Mouse (Mus musculus) forebrain, postnatal 0 days (tissue): ENCODE measurements around the gene C8g. TPM values are rescaled to one million over a fixed set of nuclear protein-coding genes. Genes with fewer than 3 reads are reported as not detected.

Experiments used
- ATAC-seq: fragments of 200-750 bp; cut with Nextera tagmentation; 2 replicates; pipeline ENCODE4 v1.8.0; 2017; ENCODE audit warnings: mild to moderate bottlenecking, moderate library complexity
- DNase-seq: peaks from one replicate; pipeline ENCODE4 v3.0.0-alpha.2; 2015
- H3K27ac ChIP-seq: fragments of 300-500 bp; sonication (generic); 2 replicates; pipeline ENCODE4 v1.5.1; 2014; ENCODE audit warnings: low read depth, mild to moderate bottlenecking, antibody characterized with exemption, low read length, moderate library complexity, mixed read lengths
- H3K27me3 ChIP-seq: fragments of 300-500 bp; sonication (generic); 2 replicates; pipeline ENCODE4 v1.6.1; 2014; ENCODE audit warnings: mild to moderate bottlenecking, low read length, mixed read lengths; ENCODE audit not compliant: insufficient read depth
- H3K36me3 ChIP-seq: fragments of 300-500 bp; sonication (generic); 2 replicates; pipeline ENCODE4 v1.6.1; 2014; ENCODE audit warnings: mild to moderate bottlenecking, moderate library complexity; ENCODE audit not compliant: insufficient read depth
- H3K4me1 ChIP-seq: fragments of 300-500 bp; sonication (generic); 2 replicates; pipeline ENCODE4 v1.6.1; 2014; ENCODE audit warnings: antibody characterized with exemption; ENCODE audit not compliant: insufficient read depth
- H3K4me2 ChIP-seq: fragments of 300-500 bp; sonication (generic); 2 replicates; pipeline ENCODE4 v1.6.1; 2014; ENCODE audit warnings: low read depth, mild to moderate bottlenecking, moderate library complexity
- H3K4me3 ChIP-seq: fragments of 300-500 bp; sonication (generic); 2 replicates; pipeline ENCODE4 v1.5.1; 2014; ENCODE audit warnings: low read depth, low read length, mixed read lengths
- H3K9ac ChIP-seq: fragments of 300-500 bp; sonication (generic); 2 replicates; pipeline ENCODE4 v1.6.1; 2014; ENCODE audit warnings: mild to moderate bottlenecking
- H3K9me3 ChIP-seq: fragments of 300-500 bp; sonication (generic); 2 replicates; pipeline ENCODE4 v1.6.1; 2016; ENCODE audit warnings: low read length
- CTCF ChIP-seq: sonication (generic); IDR thresholded peaks from 2 replicates; pipeline ENCODE4 v1.5.1; 2016; ENCODE audit warnings: antibody characterized with exemption, control low read depth, low read depth
- WGBS: fragments of 180-500 bp; shearing (Covaris S2); extraction: QIAGEN DNeasy Blood & Tissue Kit; methylation state at CpG from one replicate; pipeline ENCODE4 v1.1.7; 2014; 5-methylcytosine and 5-hydroxymethylcytosine counted together
- polyA plus RNA-seq: library from polyadenylated mRNA; unstranded; fragments of >200 nt; fragmentation: Nextera tagmentation; extraction: Ambion mirVana; gene quantifications from 2 replicates; pipeline ENCODE4 v1.2.1, GENCODE M21; 2015
- total RNA-seq: library from RNA; depleted of rRNA; stranded (reverse); fragments of >200 nt; gene quantifications from 2 replicates; pipeline ENCODE4 v1.2.3, GENCODE M21; 2014

The C8g gene
- total and polyA plus RNA-seq, 2 experiments from 2014 or later: 2.4 to 4.0 TPM

DNA sequence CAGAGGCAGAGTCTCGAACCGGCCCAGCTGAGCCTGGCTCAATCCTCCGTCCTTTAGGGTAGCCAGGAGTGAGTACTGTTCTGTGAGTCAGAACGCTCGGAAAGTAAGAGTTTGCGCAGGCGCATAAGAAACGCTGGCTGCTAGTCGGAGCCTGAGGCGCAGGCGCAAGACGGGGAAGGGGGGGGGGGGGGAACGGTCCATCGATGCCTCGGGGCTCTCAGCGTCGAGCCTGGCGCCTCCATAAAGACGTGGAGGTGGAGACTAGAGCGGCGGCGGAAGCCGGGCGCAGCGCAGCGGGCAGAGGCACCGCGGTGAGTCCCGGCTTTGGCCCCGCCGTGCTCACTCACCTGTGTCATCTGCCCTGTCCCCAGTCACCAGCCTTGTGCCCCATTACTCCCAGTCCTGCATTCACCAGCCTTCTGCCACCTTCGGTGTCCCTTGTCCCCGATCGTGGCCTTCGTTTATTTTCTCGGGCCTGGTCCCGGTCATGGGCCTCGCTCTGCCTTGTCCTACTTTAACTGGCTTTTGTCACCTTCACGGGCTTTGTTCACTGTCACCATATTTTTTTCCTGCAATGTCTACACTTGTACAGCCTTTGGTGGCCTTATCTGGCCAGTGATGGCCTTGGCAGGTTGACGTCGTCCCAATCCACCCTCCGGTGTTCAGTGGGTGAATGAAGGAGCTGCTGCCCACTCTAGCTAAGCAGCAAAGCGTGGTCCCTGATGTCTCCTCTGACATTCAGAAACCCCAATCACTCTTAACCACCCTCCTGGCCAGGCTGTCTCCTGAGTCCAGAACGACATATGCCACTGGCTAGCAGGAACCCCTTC, 728 bp downstream of the C8g start, which contains the start of gene Fbxw5:
Gene Fbxw5 (plus strand): TSS at position 175 of the 830 bp plus-strand sequence.
- DNase-seq (peak; percentile 97), ATAC-seq (peak; percentile 95)
- Histone ChIP-seq H3K27me3 (no peaks in the 10 kb centered on the region), H3K27ac (peak within 1 kb of the TSS; percentile 65), H3K4me3 (peak within 1 kb of the TSS; percentile 71), H3K9me3 (no peaks in the 10 kb centered on the region), H3K4me1 (peaks cover 9% of the 10 kb centered on the region), H3K9ac (peak within 1 kb of the TSS; percentile 95), H3K36me3 (peaks cover 34% of the 10 kb centered on the region), H3K4me2 (peak within 1 kb of the TSS; percentile 97)
- TF ChIP-seq CTCF: no peak
- 2% methylated on average over 31 of the region's 44 CpGs for WGBS

GRCm38 (mm10) chr2:25500071-25500575, 1.4 kb downstream of the C8g start:
- H3K4me1 ChIP-seq: peaks cover 9% of the 10 kb centered on the region
- peaks cover 29% of the 10 kb centered on the region for H3K36me3 ChIP-seq
- DNase-seq (no peak), ATAC-seq (no peak)
- H3K9me3 ChIP-seq: no peaks in the 10 kb centered on the region
- TF ChIP-seq CTCF: no peak
- H3K27ac ChIP-seq: no peak overlapping the region; the same call in 1 of the 2 replicates
- peak overlapping the region; percentile 57 for H3K4me2 ChIP-seq
- WGBS: 72% methylated on average over 6 of the region's 6 CpGs
- peak overlapping the region; percentile 95 for H3K9ac ChIP-seq
- H3K4me3 ChIP-seq: peak overlapping the region; percentile 71
- no peaks in the 10 kb centered on the region for H3K27me3 ChIP-seq

- peaks cover 16% of the 10 kb centered on the region; the same call in 1 of the 2 replicates for H3K36me3 ChIP-seq
- no peaks in the 10 kb centered on the region for H3K9me3 ChIP-seq
- ATAC-seq: no peak
- 69% methylated on average over 15 of the region's 15 CpGs for WGBS
- no peak for TF ChIP-seq CTCF
- peaks cover 9% of the 10 kb centered on the region for H3K4me1 ChIP-seq
- no peaks in the 10 kb centered on the region for H3K27me3 ChIP-seq
- DNase-seq: no peak
- H3K4me3 ChIP-seq: no peak overlapping the region
- H3K27ac ChIP-seq: no peak overlapping the region
- H3K9ac ChIP-seq: no peak overlapping the region
- no peak overlapping the region for H3K4me2 ChIP-seq
Measured at GRCm38 (mm10) chr2:25498622-25499478, 2.7 kb downstream of the C8g start.

GRCm38 (mm10) chr2:25497846-25498575, 3.5 kb downstream of the C8g start:
- 49% methylated on average over 6 of the region's 6 CpGs for WGBS

DNA sequence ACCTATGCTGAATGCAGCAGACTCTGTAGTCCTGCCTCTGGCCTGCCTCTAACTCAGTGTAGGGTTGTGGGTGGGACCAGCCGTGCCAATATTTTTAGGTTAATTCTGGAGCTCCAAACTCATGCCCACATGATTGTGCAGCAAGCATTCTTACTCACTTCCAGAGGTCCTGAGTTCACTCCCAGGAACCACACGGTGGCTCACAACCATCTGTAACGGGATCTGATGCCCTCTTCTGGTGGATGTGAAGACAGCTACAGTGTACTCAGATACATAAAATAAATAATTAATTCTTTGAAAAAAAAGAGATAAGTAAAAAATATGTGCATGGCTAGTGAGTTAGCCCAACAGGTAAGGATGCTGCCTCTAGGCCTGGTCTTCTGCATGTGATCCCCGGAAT, 5.1 kb downstream of the C8g start:
- ATAC-seq (no peak), DNase-seq (peak; percentile 32)
- H3K9me3 ChIP-seq: no peaks in the 10 kb centered on the region
- peaks cover 2% of the 10 kb centered on the region for H3K4me1 ChIP-seq
- H3K4me3 ChIP-seq: no peak overlapping the region
- 42% methylated on average over 4 of the region's 4 CpGs for WGBS
- H3K4me2 ChIP-seq: no peak overlapping the region
- H3K36me3 ChIP-seq: no peaks in the 10 kb centered on the region
- no peaks in the 10 kb centered on the region for H3K27me3 ChIP-seq
- TF ChIP-seq CTCF: peak; percentile 68
- no peak overlapping the region for H3K27ac ChIP-seq
- no peak overlapping the region for H3K9ac ChIP-seq

More at GRCm38 (mm10) chr2:25497846-25498575, 3.5 kb downstream of the C8g start:
- no peak overlapping the region for H3K9ac ChIP-seq
- ATAC-seq (no peak), DNase-seq (no peak)
- no peaks in the 10 kb centered on the region for H3K27me3 ChIP-seq
- no peak overlapping the region for H3K4me3 ChIP-seq
- H3K9me3 ChIP-seq: no peaks in the 10 kb centered on the region
- peaks cover 8% of the 10 kb centered on the region; the same call in 1 of the 2 replicates for H3K36me3 ChIP-seq
- H3K27ac ChIP-seq: no peak overlapping the region
- H3K4me1 ChIP-seq: peaks cover 9% of the 10 kb centered on the region
- no peak overlapping the region for H3K4me2 ChIP-seq
- no peak for TF ChIP-seq CTCF

- H3K4me2 ChIP-seq: no peak within 1 kb of the TSS
- H3K9me3 ChIP-seq: no peaks in the 10 kb centered on the region
- H3K27me3 ChIP-seq: no peaks in the 10 kb centered on the region
- ATAC-seq (no peak), DNase-seq (no peak)
- no peak within 1 kb of the TSS for H3K4me3 ChIP-seq
- H3K36me3 ChIP-seq: no peaks in the 10 kb centered on the region
- TF ChIP-seq CTCF: no peak
- H3K9ac ChIP-seq: no peak within 1 kb of the TSS
- WGBS: 89% methylated on average over 5 of the region's 5 CpGs
- H3K27ac ChIP-seq: no peak within 1 kb of the TSS
- H3K4me1 ChIP-seq: no peaks in the 10 kb centered on the region
Measured at GRCm38 (mm10) chr2:25493476-25493961, 8.0 kb downstream of the C8g start, which contains the start of gene Lcn12. Gene Lcn12, minus strand, starts transcription at chr2:25493911.
